ENCODE assay signal across 8 mouse cellular contexts in genomic region chr12:54202276-54202675, GRCm38 (mm10). TPM values are rescaled to one million over a fixed set of nuclear protein-coding genes. Genes with fewer than 3 reads are reported as not detected.
A peak's percentile ranks its signal among the peaks of the same experiment; 100 is the strongest.
DNase-seq lines count a peak whose midpoint lies in the region; ATAC-seq and TF ChIP-seq lines count a peak whose summit lies in the region.

No protein-coding gene starts in this region.

- DNase-seq in CD4-positive helper T cell, adult 2 months (ENCODE audit: low read depth, low spot score), result peak; percentile 84
- DNase-seq in embryonic facial prominence, embryonic 11.5 days (ENCODE audit: low spot score), result no peak
- DNase-seq in hindbrain, embryonic 14.5 days (ENCODE audit: low spot score), result no peak
- no peak for DNase-seq in liver, embryonic 11.5 days (ENCODE audit: low spot score)
- DNase-seq in stomach, postnatal 0 days (ENCODE audit: low spot score), result peak; percentile 69
- no peak for DNase-seq in urinary bladder, postnatal 10 days (ENCODE audit: low spot score)
- DNase-seq in right cerebral cortex, postnatal 36 days (ENCODE audit: low spot score in 2 of 2), result no peak
- DNase-seq in urinary bladder, postnatal 25 days (ENCODE audit: low spot score), result no peak

- H3K4me3 ChIP-seq in embryonic facial prominence, embryonic 11.5 days (ENCODE audit: low read depth, low read length), result peak overlapping the region; percentile 49
- peak overlapping the region; percentile 62 for H3K4me3 ChIP-seq in hindbrain, embryonic 14.5 days (replicated peaks; ENCODE audit: low read length)
- peak overlapping the region; percentile 70 for H3K4me3 ChIP-seq in liver, embryonic 11.5 days (ENCODE audit: low read depth, low read length)
- H3K4me3 ChIP-seq in stomach, postnatal 0 days (ENCODE audit: low read depth, low read length), result peak overlapping the region; percentile 74

- no peak overlapping the region for H3K9ac ChIP-seq in embryonic facial prominence, embryonic 11.5 days (replicated peaks; ENCODE audit: low read length)
- H3K9ac ChIP-seq in hindbrain, embryonic 14.5 days, result 0 out of 2 replicates have a peak overlapping the region, but pooled peaks have one; percentile 10
- peak overlapping the region; percentile 64; the same call in 1 of the 2 replicates for H3K9ac ChIP-seq in liver, embryonic 11.5 days (ENCODE audit: low read depth, low read length)
- H3K9ac ChIP-seq in stomach, postnatal 0 days (ENCODE audit: low read length), result peak overlapping the region; percentile 94

- H3K27me3 ChIP-seq in embryonic facial prominence, embryonic 11.5 days (ENCODE audit: control insufficient read depth, insufficient read depth, low read length), result no peaks in the 10 kb centered on the region
- H3K27me3 ChIP-seq in hindbrain, embryonic 14.5 days (ENCODE audit: control insufficient read depth, insufficient read depth, low read length), result peaks cover 16% of the 10 kb centered on the region; the same call in 1 of the 2 replicates
- H3K27me3 ChIP-seq in liver, embryonic 11.5 days (replicated peaks; ENCODE audit: control insufficient read depth, insufficient read depth, low read length), result peaks cover 8% of the 10 kb centered on the region; the same call in 1 of the 2 replicates
- H3K27me3 ChIP-seq in stomach, postnatal 0 days (ENCODE audit: control insufficient read depth, insufficient read depth, low read length), result no peaks in the 10 kb centered on the region

- H3K4me1 ChIP-seq in embryonic facial prominence, embryonic 11.5 days (ENCODE audit: control insufficient read depth, insufficient read depth, low read length), result peaks cover 2% of the 10 kb centered on the region; the same call in 1 of the 2 replicates
- H3K4me1 ChIP-seq in hindbrain, embryonic 14.5 days (replicated peaks; ENCODE audit: control insufficient read depth, insufficient read depth, low read length), result peaks cover 27% of the 10 kb centered on the region
- H3K4me1 ChIP-seq in liver, embryonic 11.5 days (replicated peaks; ENCODE audit: control insufficient read depth, insufficient read depth, low read length), result peaks cover 11% of the 10 kb centered on the region
- H3K4me1 ChIP-seq in stomach, postnatal 0 days (replicated peaks; ENCODE audit: control insufficient read depth, insufficient read depth), result peaks cover 3% of the 10 kb centered on the region; the same call in 1 of the 2 replicates

- WGBS in embryonic facial prominence, embryonic 11.5 days, result 39% methylated on average over 6 of the region's 6 CpGs
- WGBS in hindbrain, embryonic 14.5 days, result 39% methylated on average over 6 of the region's 6 CpGs
- 16% methylated on average over 6 of the region's 6 CpGs for WGBS in liver, embryonic 11.5 days
- 16% methylated on average over 6 of the region's 6 CpGs for WGBS in stomach, postnatal 0 days

- ATAC-seq in embryonic facial prominence, embryonic 11.5 days (replicated peaks; ENCODE audit: insufficient number of reproducible peaks, low FRiP score, low TSS enrichment, low read depth), result no peak
- ATAC-seq in hindbrain, embryonic 14.5 days (ENCODE audit: low FRiP score), result no peak
- ATAC-seq in liver, embryonic 11.5 days (replicated peaks; ENCODE audit: low FRiP score), result no peak
- ATAC-seq in stomach, postnatal 0 days (ENCODE audit: low FRiP score, low TSS enrichment), result no peak

- H3K4me2 ChIP-seq in embryonic facial prominence, embryonic 11.5 days (ENCODE audit: low read depth, low read length), result peak overlapping the region; percentile 99
- peak overlapping the region; percentile 99 for H3K4me2 ChIP-seq in hindbrain, embryonic 14.5 days (replicated peaks)
- H3K4me2 ChIP-seq in liver, embryonic 11.5 days, result peak overlapping the region; percentile 93
- peak overlapping the region; percentile 90 for H3K4me2 ChIP-seq in stomach, postnatal 0 days (replicated peaks; ENCODE audit: low read depth)

- no peaks in the 10 kb centered on the region for H3K36me3 ChIP-seq in embryonic facial prominence, embryonic 11.5 days (replicated peaks; ENCODE audit: control insufficient read depth, insufficient read depth, low read depth, low read length)
- no peaks in the 10 kb centered on the region for H3K36me3 ChIP-seq in hindbrain, embryonic 14.5 days (replicated peaks; ENCODE audit: control insufficient read depth, insufficient read depth)
- H3K36me3 ChIP-seq in liver, embryonic 11.5 days (ENCODE audit: control insufficient read depth, insufficient read depth, low read length), result no peaks in the 10 kb centered on the region
- H3K36me3 ChIP-seq in stomach, postnatal 0 days (ENCODE audit: control insufficient read depth, insufficient read depth, low read length), result no peaks in the 10 kb centered on the region

- no peak overlapping the region for H3K27ac ChIP-seq in embryonic facial prominence, embryonic 11.5 days (replicated peaks; ENCODE audit: low read depth, low read length)
- H3K27ac ChIP-seq in hindbrain, embryonic 14.5 days, result no peak overlapping the region
- no peak overlapping the region for H3K27ac ChIP-seq in liver, embryonic 11.5 days (ENCODE audit: low read depth, low read length)
- H3K27ac ChIP-seq in stomach, postnatal 0 days (replicated peaks), result peak overlapping the region; percentile 93

- no peak for TF ChIP-seq EP300 in stomach, postnatal 0 days (optimal IDR thresholded peaks at IDR 0.05)

- no peaks in the 10 kb centered on the region for H3K9me3 ChIP-seq in embryonic facial prominence, embryonic 11.5 days (replicated peaks; ENCODE audit: control insufficient read depth, low read length)
- 0 out of 2 replicates have a peak, but pooled peaks cover 3% of the 10 kb centered on the region for H3K9me3 ChIP-seq in hindbrain, embryonic 14.5 days (ENCODE audit: control insufficient read depth, low read length)
- H3K9me3 ChIP-seq in liver, embryonic 11.5 days (ENCODE audit: control insufficient read depth, low read length), result no peaks in the 10 kb centered on the region
- no peaks in the 10 kb centered on the region for H3K9me3 ChIP-seq in stomach, postnatal 0 days (ENCODE audit: control insufficient read depth, low read length)

- no peak for TF ChIP-seq CTCF in stomach, postnatal 0 days (IDR thresholded peaks at IDR 0.05; ENCODE audit: low read depth)

RNA-seq across cellular contexts. Expression of gene Egln3, which starts 1.4 kb away (rescaled TPM):
- polyA plus RNA-seq in embryonic facial prominence, embryonic 11.5 days (2014; fragmentation: Nextera tagmentation; extraction: Ambion mirVana), result 5.8 TPM in 2 replicates
- polyA plus RNA-seq in hindbrain, embryonic 14.5 days (2014; fragmentation: Nextera tagmentation; extraction: Ambion mirVana), result 6.5 and 6.9 TPM in 2 replicates
- 11.6 TPM in 2 replicates for polyA plus RNA-seq in liver, embryonic 11.5 days (2014; fragmentation: Nextera tagmentation; extraction: Ambion mirVana)
- polyA plus RNA-seq in stomach, postnatal 0 days (2015; fragmentation: Nextera tagmentation; extraction: Ambion mirVana), result 78.8 and 80.3 TPM in 2 replicates

Comparison
In these comparisons a context has a peak if more than half of its experiments do, and no peak if none do; other contexts are left out.
1. DNase-seq: peak in CD4-positive helper T cell, adult 2 months (single experiment) and stomach, postnatal 0 days (single experiment); none in embryonic facial prominence, embryonic 11.5 days (single experiment), hindbrain, embryonic 14.5 days (single experiment), liver, embryonic 11.5 days (single experiment), urinary bladder, postnatal 10 days (single experiment), right cerebral cortex, postnatal 36 days (0 of 2) and urinary bladder, postnatal 25 days (single experiment).
2. Peak in every context shown above with its lines, with median percentiles within 50 percentile points of each other: H3K4me2 ChIP-seq and H3K4me3 ChIP-seq.